Mouse (Mus musculus): ENCODE data around the gene Dclk1. TPM values are rescaled to one million over a fixed set of nuclear protein-coding genes. Genes with fewer than 3 reads are reported as not detected.
A peak's percentile ranks its signal among the peaks of the same experiment; 100 is the strongest.

Dclk1 gene
- total RNA-seq, 2 experiments from 2014 or later: 785 to 850 TPM

DNA sequence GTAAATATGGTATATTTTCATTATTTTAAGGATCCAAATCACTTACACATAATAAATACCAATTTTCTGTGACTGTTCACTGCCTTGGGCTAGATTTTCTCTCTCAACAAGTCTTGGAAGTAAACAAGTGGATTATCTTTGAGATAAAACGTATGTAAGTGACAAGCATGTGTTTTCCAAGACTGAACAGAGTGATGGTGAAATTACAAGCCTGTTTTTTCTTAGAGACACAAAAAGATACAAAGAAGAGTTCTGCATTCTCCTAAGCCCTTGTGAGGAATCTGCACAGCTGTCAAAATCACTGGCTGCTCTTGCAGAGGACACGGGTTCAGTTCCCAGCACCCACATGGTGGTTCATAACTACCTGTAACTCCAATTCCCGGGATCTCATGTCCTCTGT lies 151.4 kb downstream of the Dclk1 start:
- no peak for DNase-seq (ENCODE audit: low spot score in 2 of 2)

DNA sequence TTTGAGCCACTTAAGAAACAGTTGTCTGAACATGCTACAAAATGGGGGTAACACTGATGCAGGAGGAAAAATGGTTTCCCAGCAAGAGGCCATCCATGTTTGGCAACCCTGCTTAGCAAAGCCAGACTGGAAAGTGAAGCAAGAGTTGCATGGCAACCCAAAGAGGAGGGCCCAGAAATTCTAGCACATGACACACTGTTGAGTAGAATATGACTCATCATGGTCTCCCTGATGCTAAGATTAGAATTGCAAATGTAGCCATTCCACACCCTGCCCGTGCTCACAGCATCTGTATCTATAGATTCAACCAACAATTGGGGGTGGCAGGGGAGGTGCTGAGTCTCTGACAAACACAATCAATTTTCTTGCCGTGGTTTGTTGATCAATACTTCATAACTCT lies 154.6 kb downstream of the Dclk1 start:
- peak; percentile 20 to 36 for DNase-seq (ENCODE audit: low spot score in 2 of 2)

DNA sequence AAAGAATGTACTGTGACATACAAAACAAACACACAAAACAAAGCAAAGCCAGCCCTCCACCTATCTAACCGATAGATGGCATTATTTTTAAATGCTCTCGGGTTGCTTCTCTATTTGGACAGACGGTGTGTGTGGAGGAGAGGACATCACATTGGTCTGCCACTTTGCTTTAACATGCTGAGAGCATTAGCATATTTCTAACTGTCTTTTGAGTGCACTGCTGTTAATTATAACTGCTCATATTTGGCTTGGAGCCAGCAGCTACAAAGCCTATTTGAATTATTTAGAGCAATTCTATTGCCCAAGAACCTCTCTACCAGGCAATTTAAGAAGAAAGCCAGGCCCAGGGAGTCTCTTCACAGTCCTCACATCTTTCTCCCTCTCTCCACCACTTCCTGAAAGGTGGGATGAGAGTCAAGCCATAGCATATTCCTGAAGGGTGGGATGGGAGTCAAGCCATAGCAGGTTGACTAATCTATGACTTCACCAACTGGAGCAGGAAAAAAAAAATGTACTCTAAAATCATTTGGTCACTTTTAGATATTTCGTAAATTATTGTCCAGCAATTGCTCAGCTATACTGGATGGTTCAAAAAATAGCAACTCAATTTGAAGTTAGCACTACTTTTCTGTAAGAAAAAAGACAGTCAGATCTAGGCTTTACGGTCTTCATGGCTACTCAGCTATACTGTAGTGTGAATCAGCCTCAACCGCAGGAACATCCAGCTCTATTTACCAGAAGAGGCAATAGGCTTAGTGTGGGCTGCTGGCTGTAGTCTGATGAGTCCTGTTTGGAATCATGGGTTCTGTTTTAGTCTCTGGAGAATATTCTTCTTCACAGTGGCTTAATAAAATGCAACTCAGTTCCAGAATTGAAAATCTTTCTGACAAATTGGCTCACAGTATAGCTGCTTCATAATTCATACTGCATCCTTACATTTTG lies 155.9 kb downstream of the Dclk1 start:
- peak in 1 of 2 experiments; percentile 22 for DNase-seq (ENCODE audit: low spot score in 2 of 2)

DNA sequence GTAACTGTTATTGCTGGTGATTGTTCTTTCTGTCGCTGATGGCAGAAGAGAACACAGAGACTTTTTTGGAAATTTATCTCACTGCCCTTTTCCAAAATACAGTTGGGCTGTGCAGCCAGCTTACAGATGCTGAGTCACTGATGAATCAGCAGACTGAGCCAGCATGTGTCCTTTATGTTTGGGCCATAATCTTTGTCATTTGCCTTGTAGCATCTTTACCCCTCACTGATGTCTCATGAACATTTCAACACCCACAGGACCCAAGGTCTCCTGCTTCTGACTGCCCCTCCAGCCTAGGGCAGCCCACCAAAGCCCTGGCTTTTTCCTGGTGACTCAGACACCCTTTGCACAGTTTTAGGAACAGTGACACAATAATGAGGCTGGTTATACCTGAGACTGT lies 159.1 kb downstream of the Dclk1 start:
- DNase-seq (ENCODE audit: low spot score in 2 of 2): peak in 1 of 2 experiments; percentile 28

DNA sequence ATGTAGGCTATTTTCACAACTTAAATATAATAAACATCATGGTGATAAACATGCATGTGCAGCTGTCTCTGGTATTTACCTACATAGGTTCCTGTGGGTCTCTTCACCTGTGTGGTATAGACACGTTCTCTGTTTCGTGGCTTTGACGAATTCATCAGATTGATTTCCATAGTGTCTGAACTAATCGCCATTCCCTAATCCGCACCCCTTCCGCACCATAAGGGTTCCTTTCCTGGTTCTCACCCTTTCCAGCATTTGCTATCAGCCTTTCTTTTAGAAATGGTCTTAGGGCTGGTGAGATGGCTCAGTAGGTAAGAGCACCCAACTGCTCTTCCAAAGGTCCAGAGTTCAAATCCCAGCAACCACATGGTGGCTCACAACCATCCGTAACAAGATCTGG lies 162.6 kb downstream of the Dclk1 start:
- no peak for DNase-seq (ENCODE audit: low spot score in 2 of 2)

DNA sequence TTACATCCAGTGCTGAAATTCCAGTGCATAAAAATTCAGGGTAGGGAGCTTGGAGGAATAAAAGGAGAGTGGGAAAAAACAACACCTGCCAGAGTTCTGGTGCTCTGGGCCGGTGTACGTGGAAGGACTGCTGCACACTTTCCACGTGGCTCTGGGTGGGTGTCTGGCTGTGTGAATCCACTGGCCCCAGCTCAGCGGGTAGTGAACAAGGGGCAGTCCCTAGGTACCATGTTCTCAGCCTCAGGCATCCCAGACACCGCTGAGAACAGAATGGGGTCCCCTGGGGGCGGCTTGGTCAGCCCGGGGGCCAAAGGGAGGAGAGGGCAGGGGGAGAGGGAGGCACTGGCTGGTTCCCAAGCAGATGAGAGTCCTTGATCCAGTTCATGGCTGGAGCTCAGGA lies 164.5 kb downstream of the Dclk1 start:
- DNase-seq (ENCODE audit: low spot score in 2 of 2): no peak

DNA sequence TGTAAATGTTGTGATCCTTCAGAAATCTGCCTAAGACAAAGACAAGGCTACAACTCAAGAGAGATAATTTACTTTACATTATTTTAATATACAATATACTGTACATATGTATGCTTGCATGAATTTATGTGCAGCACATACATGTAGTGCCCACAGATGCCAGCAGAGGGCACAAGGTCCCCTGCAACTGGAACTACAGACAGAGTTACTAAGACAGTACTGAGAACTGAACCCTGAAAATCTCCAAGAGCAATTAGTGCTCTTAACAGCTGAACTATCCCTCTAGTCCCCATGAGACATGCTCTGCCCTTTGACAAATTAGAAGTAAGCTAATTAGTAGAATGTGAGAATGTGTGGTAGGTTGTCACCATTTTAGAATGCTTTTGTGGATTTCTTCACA lies 169.4 kb downstream of the Dclk1 start:
- DNase-seq (ENCODE audit: low spot score in 2 of 2): no peak

DNA sequence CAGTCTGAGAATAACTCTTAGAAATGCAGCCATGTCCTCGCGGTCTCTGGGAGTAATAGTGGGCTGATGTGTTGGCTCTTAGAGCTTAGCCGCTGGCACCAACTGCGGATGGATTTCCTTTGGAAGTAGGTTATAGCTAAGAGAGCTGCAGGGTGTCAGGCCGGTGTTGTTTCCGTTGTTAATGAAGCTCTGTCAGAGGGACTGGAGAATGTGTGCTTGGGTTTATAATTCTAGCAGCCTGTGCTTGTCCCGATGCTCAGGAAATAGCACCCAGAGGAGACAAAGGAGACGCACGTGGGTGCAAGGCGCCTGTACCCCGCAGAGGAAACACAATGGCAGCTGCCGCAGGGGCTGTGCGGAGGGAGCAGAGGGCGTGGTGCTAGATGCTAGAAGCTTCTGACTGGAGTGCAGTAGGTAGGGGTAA lies 173.4 kb downstream of the Dclk1 start:
- peak; percentile 76 to 85 for DNase-seq (ENCODE audit: low spot score in 2 of 2)

DNA sequence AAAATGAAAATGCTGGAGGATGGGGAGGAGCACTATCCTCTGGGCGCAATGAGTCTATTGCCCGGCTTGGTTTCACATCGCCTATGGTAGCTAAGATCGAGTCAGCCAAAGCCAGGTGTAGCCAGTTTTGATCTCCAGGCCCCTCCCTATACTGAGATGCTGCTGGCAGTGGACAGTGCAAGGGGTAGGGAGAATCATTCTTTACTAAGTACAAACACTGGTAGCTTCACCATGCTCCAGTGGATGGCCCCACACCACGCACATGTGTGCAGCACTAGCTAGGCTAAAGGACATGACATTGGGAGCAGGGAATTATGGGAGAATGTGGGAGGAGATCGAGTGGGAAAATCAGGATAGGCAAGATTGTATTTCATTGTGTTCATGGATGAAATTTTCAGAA lies 176.7 kb downstream of the Dclk1 start:
- no peak for DNase-seq (ENCODE audit: low spot score in 2 of 2)

DNA sequence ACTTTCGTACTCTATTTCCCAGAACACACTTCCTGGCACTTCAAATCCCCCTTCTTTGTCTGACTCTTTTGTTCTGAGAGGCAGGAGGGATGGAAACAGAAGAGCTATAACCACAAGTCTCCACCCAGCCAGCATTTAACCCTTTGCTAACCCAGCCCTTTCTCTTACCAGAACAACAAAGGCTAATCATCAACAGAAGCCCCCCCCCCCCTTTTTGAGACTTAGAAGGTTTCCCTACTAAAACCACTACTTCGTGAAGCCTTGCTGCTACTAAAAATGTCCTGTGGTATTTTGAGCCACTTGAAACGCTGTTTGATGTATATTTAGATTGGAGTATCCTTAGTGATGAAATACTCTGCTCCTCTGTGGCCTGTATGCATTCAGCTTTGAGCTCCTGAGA lies 177.2 kb downstream of the Dclk1 start:
- no peak for DNase-seq (ENCODE audit: low spot score in 2 of 2)

DNA sequence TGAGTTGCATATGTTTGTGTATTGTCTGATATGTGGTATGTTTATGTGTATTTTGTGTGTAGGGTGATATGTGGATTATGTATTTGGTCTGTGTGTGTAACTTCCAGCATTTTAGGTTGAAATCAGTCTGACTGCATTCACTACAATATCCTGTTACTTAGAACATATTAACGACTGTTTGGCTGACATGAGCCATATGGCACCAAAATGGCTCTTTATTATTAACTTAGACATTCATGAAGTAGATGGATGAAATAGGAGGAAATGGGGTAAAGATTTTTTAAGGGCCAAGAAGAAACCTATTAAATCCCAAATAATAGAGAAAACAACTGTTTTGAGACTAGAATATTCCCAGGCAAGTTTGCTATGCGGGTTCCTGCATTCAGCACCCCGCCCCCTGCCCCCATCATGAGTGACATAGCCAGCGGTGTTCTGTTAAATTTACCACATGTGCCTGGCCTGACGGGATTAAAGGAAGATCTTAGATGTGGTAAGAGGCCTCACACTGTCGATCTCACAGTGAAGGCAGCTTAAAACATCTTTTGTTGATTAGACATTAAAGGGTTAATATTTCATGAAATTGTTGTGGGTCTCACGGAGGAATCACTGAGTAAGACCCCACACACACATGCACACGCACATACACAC lies 178.4 kb downstream of the Dclk1 start:
- DNase-seq (ENCODE audit: low spot score in 2 of 2): no peak

DNA sequence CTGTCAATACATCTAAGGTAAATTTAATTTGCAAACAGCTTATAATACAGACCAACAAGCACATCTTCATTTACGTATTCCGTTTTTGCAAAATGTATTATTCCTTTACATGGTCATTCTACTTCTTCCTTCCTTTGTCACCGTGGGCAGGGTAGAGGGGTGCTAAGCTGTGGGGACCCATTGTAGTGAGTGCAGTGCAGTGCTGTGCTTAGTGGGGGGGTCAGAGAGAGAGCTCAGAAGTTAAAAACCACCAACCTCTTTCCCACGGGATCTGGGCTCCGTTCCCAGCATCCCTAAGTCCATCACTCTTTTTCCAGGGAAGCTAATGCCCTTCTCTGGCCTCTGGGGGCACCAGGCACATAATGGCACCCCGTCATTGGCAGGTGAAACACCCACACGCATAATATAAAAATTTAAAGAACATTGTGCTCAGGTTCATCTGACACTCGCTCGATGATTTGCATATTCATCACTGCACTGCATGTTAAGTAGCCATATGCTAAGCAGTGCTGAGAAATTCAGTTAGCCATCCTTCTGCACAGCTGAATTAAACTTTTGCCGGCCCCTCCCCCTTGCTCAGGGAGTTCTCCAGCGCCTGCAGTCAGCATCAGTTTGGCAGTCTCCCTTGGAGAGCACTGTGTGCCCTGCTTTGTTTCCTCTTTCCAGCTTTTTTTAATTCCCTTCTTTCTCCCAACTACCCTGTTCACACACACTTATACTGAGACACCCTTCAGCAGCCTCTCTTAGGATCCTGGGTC lies 181.7 kb downstream of the Dclk1 start:
- peak; percentile 79 to 85 for DNase-seq (ENCODE audit: low spot score in 2 of 2)

DNA sequence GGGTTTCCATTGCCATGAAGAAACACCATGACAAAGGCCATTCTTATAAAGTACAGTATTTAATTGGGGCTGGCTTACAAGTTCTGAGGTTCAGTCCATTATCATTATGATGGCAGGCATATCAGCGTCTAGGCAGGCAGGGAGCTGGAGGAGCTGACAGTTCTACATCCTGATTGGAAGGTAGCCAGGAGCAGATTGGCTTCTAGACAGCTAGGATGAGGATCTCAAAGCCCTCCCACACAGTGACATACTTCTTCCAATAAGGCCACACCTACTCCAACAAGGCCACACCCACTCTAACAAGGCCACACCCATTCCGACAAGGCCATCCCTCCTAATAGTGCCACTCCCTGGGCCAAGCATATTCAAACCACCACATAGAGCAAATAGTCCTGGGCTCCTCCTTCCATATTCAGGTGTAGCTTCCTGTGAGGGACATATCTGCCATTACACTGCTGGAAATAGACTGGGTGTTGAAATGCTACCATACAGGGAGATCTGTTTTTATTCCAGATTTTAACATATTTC lies 187.9 kb downstream of the Dclk1 start:
- DNase-seq (ENCODE audit: low spot score in 2 of 2): no peak

DNA sequence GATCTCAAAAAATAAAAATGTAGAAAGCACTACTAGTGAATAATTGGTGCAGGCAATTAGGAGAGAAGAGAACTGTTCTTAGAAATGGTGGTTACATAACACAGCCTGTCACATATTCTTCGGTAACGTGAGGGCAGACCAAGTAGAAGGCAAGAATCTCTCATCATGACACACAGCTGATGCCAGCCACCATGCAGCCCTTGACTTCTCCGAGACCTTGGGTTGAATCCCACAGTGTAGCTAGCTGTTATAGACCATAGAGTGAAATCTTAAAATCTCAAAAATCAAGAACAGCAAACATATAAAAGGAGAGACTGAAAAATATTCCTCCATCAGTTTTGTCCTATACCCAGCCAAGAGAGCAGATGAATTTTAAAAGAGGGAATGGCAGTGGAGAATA lies 189.1 kb downstream of the Dclk1 start:
- no peak for DNase-seq (ENCODE audit: low spot score in 2 of 2)

DNA sequence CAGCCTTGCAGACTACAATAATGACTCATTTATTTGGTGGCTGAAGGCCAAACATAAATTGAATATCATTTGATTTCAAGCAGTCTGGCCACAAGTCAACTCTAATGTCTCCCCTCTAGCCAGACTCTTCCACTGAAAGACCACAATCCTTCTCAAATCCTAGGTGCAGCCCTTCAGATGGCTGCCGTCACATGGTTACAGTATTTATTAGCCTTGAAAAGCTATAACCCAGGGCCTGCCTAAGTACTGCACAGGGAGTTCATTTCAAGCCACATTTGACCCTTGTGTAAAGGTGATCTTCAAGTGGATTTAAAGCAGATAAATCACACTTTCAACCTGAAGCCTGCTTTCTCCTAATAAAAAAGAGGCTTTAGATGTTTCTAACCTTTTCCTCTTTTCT lies 192.1 kb downstream of the Dclk1 start:
- no peak for DNase-seq (ENCODE audit: low spot score in 2 of 2)

DNA sequence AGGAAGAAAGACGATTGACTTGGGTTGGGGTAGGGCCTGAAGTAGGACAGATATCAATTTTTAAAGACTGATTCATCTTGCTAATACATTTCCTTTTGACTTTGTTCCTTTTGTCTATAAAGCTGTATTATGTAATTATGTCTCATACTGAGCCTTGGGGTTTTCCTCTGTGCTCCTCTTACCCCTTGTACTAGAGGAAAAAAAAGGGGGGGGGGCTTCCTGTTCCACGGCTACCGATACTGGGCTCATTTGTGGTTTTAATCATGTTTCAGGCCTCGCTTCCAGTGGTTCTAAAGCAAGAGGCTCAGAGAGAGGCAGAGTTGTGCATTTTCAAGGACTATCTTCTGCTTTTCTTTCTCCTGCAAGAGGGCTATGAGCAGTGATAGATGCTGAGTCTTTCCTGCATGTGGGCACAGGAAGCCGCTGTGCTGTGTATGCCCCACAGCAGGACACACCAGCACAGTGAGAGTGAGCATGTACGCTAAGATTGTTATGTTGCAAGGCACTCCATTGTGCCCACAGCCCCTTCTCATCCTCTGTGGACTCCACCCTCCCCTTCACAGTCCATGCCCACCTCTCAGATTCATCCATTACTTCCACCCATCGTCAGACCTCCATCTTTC lies 196.8 kb downstream of the Dclk1 start:
- no peak for DNase-seq (ENCODE audit: low spot score in 2 of 2)

DNA sequence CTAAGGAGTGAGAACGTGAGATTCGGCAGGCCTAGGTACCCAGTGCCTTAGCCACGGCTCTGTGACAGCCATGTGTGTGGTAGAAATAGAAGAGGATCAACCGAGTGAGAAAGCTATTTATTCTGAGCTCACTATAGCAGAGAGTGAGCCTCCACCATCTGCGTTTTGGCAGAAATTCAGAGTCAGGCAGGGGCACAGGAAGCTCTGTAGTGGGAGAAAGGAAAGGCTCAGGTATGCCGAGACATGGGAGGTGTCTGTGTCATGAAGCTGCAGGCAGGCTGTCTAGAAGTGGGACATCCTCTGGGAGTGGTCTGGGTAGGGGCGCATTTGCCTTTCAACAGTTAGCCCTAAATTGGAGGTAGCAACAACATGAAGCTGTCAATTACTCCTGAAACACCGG lies 198.2 kb downstream of the Dclk1 start:
- peak; percentile 56 to 61 for DNase-seq (ENCODE audit: low spot score in 2 of 2)

DNA sequence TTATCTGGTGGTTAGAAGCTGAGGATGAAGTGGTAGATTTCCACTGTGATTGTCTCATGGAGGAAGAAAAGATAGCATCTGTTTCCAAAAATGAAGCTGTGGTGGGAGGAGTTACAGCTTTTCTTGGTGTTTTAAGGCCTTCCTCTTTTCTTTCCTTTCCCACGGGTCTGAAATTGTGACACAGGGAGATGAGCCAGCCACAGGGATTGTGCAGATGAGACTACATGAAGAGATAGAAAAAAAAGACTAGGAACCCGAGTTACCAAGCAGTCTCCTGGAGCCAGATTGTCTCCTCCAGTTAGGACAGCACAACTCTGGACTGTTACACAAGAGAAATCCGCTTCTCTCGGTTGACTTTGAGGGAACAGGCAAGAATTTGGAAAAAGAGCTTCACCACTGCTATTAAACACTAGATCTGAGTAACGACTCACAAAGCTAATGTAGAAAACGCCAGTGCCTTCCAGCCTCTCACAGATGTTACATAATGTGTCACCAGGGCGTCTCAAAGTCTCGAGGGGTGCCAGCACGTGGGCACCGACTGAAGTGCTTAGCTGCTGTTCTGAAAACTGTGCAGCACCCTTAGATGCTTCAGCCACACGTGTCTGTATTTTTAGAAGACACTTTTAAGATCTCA lies 200.0 kb downstream of the Dclk1 start:
- DNase-seq (ENCODE audit: low spot score in 2 of 2): peak; percentile 42 to 69

DNA sequence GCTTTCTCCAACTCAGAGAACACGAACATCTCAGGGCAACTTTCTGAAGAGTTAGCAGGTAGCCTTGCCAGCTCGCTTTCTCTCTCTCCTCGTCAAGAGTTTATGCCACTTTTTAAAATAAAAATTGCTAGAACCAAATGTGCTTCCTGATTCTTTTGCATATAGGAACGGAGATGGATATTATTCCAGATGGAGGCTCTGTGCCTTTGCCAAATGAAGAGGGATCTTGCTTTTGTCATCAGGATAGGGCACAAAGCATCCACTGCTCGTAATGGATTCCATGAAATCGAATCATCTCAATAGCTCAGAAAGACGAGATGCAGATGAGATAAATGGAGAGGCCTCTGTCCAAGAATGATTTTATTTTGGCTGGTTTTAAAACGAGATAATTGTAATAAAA lies 201.1 kb downstream of the Dclk1 start:
- DNase-seq (ENCODE audit: low spot score in 2 of 2): no peak

DNA sequence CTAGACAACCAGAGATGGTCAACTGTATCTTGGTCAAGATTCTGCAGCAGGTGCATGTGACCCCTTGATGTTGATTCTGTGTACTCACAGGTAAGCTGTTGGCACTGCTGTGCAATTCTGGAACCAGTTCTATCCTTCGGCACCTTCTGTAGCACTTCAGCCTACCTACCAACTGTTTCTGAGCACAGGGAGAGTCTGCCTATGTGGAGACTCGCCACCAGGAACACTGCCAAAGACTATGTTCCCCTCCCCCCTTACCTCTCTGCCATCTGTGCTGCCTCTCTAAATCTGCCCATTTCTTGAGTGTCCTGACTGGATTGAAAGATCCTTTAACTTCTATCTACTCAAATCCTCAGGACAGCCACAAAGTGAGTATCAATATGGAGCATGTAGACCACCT lies 201.6 kb downstream of the Dclk1 start:
- DNase-seq (ENCODE audit: low spot score in 2 of 2): peak; percentile 55 to 56

DNA sequence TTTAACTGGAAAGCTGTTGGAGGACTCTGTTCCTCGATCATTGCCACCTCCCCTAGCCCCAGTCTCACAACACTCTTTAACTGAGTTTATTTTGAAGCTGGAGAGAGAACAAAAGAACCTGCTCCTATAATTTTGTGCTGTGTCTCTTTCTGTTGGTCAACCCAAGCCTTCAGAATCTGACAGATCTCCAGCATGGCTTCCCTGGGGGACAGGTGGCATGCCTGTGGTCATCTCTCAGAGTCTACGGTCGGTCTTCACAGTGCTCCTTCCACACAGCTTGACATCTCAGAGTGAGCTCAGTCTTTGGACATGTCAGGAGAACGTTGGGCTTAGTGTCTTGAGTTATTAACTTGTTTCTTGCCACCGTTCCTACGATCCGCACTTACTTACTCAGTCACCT lies 204.5 kb downstream of the Dclk1 start:
- DNase-seq (ENCODE audit: low spot score in 2 of 2): no peak
